Mouse (Mus musculus): ENCODE data around the gene Casz1. TPM values are rescaled to one million over a fixed set of nuclear protein-coding genes. Genes with fewer than 3 reads are reported as not detected.

Gene Casz1
- polyA plus RNA-seq, 1 experiment, result 13.5 TPM

DNA sequence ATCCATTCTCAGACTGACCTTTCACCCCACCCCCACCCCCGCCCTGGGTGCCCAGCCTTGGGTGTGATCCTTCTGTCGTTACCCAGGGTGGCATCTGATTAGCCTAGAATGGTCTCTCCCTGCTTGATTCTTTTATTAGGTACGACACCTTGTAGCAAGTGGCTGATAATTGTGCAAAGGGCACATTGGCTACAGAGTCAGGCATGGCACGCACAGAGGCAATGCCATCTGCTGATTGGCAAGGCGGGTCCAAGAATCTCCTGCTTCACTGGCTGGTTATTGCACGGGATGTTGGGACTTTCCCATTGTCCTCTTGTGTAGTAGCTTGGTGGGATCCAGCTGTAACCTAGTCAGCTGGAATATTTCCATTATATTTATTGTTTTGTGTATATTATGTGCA, 33.4 kb downstream of the Casz1 start:
- no peak overlapping the region for H3K4me3 ChIP-seq (ENCODE audit: insufficient read depth, low read depth, low read length)
- no peaks in the 10 kb centered on the region for H3K4me1 ChIP-seq (ENCODE audit: control insufficient read depth, insufficient read depth, low read length)
- WGBS, result 89% methylated on average over 6 of the region's 6 CpGs
- no peak for DNase-seq
- no peaks in the 10 kb centered on the region for H3K36me3 ChIP-seq (ENCODE audit: control insufficient read depth, insufficient read depth, low read length)
- no peaks in the 10 kb centered on the region for H3K27me3 ChIP-seq (replicated peaks; ENCODE audit: control insufficient read depth, insufficient read depth, low read length)
- no peak overlapping the region for H3K27ac ChIP-seq (ENCODE audit: insufficient read depth, low read depth, low read length)
- TF ChIP-seq POLR2A (IDR thresholded peaks at IDR 0.05; ENCODE audit: low read depth, low read length) (no peak), CTCF (conservative IDR thresholded peaks at IDR 0.05; ENCODE audit: insufficient read depth, insufficient read length, low read depth, low read length) (no peak)

DNA sequence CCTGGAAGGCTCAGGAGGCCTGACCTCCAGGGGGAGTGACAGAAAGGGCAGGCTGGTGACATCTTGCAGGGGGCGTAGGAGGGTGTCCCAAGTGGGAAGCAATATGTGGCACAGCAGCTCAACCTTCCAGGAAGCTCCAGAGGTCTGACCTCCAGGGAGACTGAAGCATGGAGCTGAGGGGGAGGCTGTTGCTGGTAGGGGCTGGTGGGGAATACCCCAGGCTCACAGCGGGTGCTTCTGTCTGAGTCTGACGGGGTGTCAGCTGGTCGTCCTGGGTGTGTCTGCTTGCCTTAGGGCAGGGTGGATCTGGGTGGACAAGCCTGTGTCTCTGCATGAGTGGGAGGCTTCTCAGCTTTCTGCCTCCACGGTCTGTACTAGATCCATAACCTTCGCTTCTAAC, 38.1 kb downstream of the Casz1 start:
- H3K27me3 ChIP-seq (replicated peaks; ENCODE audit: control insufficient read depth, insufficient read depth, low read length), result no peaks in the 10 kb centered on the region
- H3K27ac ChIP-seq (ENCODE audit: insufficient read depth, low read depth, low read length), result no peak overlapping the region
- no peak for DNase-seq
- WGBS, result 71% methylated on average over 6 of the region's 6 CpGs
- H3K36me3 ChIP-seq (ENCODE audit: control insufficient read depth, insufficient read depth, low read length), result no peaks in the 10 kb centered on the region
- no peak overlapping the region for H3K4me3 ChIP-seq (ENCODE audit: insufficient read depth, low read depth, low read length)
- TF ChIP-seq CTCF (conservative IDR thresholded peaks at IDR 0.05; ENCODE audit: insufficient read depth, insufficient read length, low read depth, low read length) (no peak), POLR2A (IDR thresholded peaks at IDR 0.05; ENCODE audit: low read depth, low read length) (no peak)
- no peaks in the 10 kb centered on the region for H3K4me1 ChIP-seq (ENCODE audit: control insufficient read depth, insufficient read depth, low read length)

DNA sequence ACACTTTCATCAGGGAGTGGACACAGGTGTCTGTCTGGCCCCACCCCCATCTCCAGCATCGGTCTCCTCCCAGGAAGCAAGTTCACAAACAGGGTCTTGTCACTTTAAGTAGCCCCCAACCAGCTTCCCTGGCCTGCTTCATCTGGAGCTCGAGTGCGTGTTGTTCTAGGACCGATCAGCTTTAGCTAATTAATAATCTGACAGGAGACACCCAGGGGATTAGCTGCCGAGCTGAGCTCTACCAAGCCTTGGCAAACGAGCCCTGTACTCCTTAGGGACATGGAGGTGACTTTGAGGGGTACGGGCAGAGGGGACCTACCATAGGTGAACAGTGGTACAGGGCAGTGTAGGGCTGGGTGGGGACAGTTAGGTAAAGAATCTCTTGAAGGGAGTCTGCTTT, 40.7 kb downstream of the Casz1 start:
- 46% methylated on average over 7 of the region's 7 CpGs for WGBS
- no peak overlapping the region for H3K27ac ChIP-seq (ENCODE audit: insufficient read depth, low read depth, low read length)
- H3K4me3 ChIP-seq (ENCODE audit: insufficient read depth, low read depth, low read length), result no peak overlapping the region
- TF ChIP-seq POLR2A (IDR thresholded peaks at IDR 0.05; ENCODE audit: low read depth, low read length) (no peak), CTCF (conservative IDR thresholded peaks at IDR 0.05; ENCODE audit: insufficient read depth, insufficient read length, low read depth, low read length) (no peak)
- H3K36me3 ChIP-seq (ENCODE audit: control insufficient read depth, insufficient read depth, low read length), result no peaks in the 10 kb centered on the region
- H3K27me3 ChIP-seq (replicated peaks; ENCODE audit: control insufficient read depth, insufficient read depth, low read length), result no peaks in the 10 kb centered on the region
- DNase-seq, result peak; percentile 25
- no peaks in the 10 kb centered on the region for H3K4me1 ChIP-seq (ENCODE audit: control insufficient read depth, insufficient read depth, low read length)

DNA sequence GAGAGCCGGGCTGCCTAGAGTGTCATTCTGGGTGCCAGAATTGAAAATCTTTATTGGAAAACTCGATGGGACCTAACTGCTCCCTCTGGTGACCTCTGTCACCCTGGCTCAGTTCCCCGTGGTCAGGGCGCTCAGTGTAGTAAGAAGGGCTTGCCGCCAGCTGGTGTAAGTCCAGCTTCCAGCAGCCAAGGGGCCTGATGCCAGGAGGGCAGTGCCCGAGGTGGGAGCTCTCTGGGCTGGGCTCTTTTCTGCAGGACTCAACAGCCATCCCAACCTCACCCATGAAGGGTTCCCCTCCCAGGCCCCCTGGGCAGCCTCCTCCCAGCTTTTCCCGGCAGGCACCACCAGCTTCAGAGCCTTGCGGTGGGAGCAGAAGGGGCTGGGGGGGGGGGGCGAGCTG, 42.0 kb downstream of the Casz1 start:
- WGBS, result 13% methylated on average over 9 of the region's 9 CpGs
- Histone ChIP-seq H3K36me3 (ENCODE audit: control insufficient read depth, insufficient read depth, low read length) (no peaks in the 10 kb centered on the region), H3K27me3 (replicated peaks; ENCODE audit: control insufficient read depth, insufficient read depth, low read length) (no peaks in the 10 kb centered on the region), H3K4me1 (ENCODE audit: control insufficient read depth, insufficient read depth, low read length) (no peaks in the 10 kb centered on the region), H3K27ac (ENCODE audit: insufficient read depth, low read depth, low read length) (no peak overlapping the region), H3K4me3 (ENCODE audit: insufficient read depth, low read depth, low read length) (no peak overlapping the region)
- peak; percentile 92 for DNase-seq
- no peak for TF ChIP-seq POLR2A (IDR thresholded peaks at IDR 0.05; ENCODE audit: low read depth, low read length)
- TF ChIP-seq CTCF (conservative IDR thresholded peaks at IDR 0.05; ENCODE audit: insufficient read depth, insufficient read length, low read depth, low read length), result 0 out of 2 replicates have a peak, but pooled peaks have one; percentile 22

DNA sequence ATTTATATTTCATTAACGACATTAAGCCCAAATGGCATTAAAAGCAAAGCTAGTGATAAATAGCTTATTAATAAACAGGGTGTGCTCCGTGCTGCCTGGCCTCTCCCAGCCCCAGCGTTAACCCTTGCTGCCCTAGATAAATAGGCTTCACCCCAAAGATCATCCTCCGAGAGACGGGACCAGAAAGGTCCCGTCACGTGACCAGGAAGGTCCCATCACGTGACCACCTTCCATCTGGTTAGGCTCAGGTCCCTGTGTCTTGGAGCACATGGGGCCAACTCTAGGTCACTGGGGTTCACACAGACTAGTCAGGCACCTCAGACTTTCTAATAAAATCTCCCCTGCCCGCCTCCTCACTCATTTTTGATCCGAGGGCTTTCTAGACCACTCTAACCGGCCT, 42.5 kb downstream of the Casz1 start:
- H3K27me3 ChIP-seq (replicated peaks; ENCODE audit: control insufficient read depth, insufficient read depth, low read length), result no peaks in the 10 kb centered on the region
- no peak overlapping the region for H3K4me3 ChIP-seq (ENCODE audit: insufficient read depth, low read depth, low read length)
- H3K27ac ChIP-seq (ENCODE audit: insufficient read depth, low read depth, low read length), result no peak overlapping the region
- no peaks in the 10 kb centered on the region for H3K4me1 ChIP-seq (ENCODE audit: control insufficient read depth, insufficient read depth, low read length)
- TF ChIP-seq POLR2A (IDR thresholded peaks at IDR 0.05; ENCODE audit: low read depth, low read length) (no peak), CTCF (conservative IDR thresholded peaks at IDR 0.05; ENCODE audit: insufficient read depth, insufficient read length, low read depth, low read length) (no peak)
- H3K36me3 ChIP-seq (ENCODE audit: control insufficient read depth, insufficient read depth, low read length), result no peaks in the 10 kb centered on the region
- 61% methylated on average over 11 of the region's 11 CpGs for WGBS
- no peak for DNase-seq

DNA sequence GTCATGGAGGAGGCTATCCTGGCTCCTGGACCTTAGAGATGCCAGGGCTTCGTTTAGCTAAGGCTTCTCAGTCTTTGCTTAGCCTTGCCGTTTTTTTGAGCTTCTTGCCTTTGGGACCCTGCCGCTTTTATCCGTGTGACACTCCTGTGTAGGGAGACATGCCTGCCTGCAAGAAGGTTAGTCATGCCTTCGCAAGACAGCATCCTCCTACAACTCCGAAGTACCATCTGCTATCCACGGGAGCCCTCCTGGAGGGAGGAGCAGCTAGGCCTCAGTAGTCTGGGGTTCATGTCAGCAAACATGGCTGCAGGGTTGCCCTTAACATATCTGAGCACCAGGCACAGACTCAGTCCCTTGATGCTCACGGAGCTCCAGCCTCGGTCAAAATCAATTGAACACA, 43.4 kb downstream of the Casz1 start:
- DNase-seq, result no peak
- Histone ChIP-seq H3K27ac (ENCODE audit: insufficient read depth, low read depth, low read length) (no peak overlapping the region), H3K36me3 (ENCODE audit: control insufficient read depth, insufficient read depth, low read length) (no peaks in the 10 kb centered on the region), H3K4me3 (ENCODE audit: insufficient read depth, low read depth, low read length) (no peak overlapping the region), H3K27me3 (replicated peaks; ENCODE audit: control insufficient read depth, insufficient read depth, low read length) (no peaks in the 10 kb centered on the region), H3K4me1 (ENCODE audit: control insufficient read depth, insufficient read depth, low read length) (no peaks in the 10 kb centered on the region)
- no peak for TF ChIP-seq CTCF (conservative IDR thresholded peaks at IDR 0.05; ENCODE audit: insufficient read depth, insufficient read length, low read depth, low read length)
- no peak for TF ChIP-seq POLR2A (IDR thresholded peaks at IDR 0.05; ENCODE audit: low read depth, low read length)
- WGBS, result 94% methylated on average over 9 of the region's 9 CpGs

DNA sequence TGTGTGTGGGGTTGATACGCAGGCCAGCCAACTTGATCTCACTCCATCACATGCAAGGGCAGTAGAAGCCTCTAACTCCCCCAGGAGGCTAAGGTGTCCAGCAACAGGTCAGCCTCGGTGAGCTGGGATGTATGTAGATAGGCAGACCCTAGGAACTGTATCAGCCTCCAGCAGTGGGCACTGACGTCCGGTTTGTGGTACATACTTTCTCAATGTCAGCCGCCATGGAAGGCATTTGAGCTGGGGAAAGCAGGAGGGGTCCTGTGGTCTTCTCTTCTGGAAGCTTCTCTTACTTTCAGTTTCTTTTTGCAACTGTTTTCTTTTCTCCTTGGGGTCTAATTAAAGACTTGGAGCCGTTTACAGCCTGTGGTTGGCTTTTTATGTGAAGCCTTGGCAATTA, 45.2 kb downstream of the Casz1 start:
- H3K4me1 ChIP-seq (ENCODE audit: control insufficient read depth, insufficient read depth, low read length), result no peaks in the 10 kb centered on the region
- no peak overlapping the region for H3K27ac ChIP-seq (ENCODE audit: insufficient read depth, low read depth, low read length)
- TF ChIP-seq POLR2A (IDR thresholded peaks at IDR 0.05; ENCODE audit: low read depth, low read length) (no peak), CTCF (conservative IDR thresholded peaks at IDR 0.05; ENCODE audit: insufficient read depth, insufficient read length, low read depth, low read length) (no peak)
- no peak overlapping the region for H3K4me3 ChIP-seq (ENCODE audit: insufficient read depth, low read depth, low read length)
- H3K27me3 ChIP-seq (replicated peaks; ENCODE audit: control insufficient read depth, insufficient read depth, low read length), result no peaks in the 10 kb centered on the region
- 78% methylated on average over 6 of the region's 6 CpGs for WGBS
- H3K36me3 ChIP-seq (ENCODE audit: control insufficient read depth, insufficient read depth, low read length), result no peaks in the 10 kb centered on the region
- DNase-seq, result no peak

DNA sequence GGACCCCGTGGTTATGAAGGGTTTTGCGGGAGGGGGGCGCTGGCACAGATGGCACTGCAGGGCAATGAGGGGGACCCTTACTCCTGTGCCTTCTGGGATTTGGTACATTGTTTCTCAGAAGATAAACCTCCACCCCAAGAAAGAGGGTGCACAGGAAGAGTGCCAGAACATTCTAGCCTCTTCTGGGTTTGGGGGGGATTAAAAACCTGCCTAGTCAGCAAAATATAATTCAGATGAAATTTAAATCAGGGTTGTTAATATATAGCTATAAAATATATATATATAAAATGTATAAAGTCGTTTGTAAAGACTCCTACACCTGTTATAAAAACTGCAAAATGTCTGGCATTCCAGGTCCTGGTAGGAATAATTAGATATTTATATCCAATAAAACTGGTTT, 48.8 kb downstream of the Casz1 start:
- Histone ChIP-seq H3K4me1 (ENCODE audit: control insufficient read depth, insufficient read depth, low read length) (peaks cover 7% of the 10 kb centered on the region; the same call in 1 of the 2 replicates), H3K27me3 (replicated peaks; ENCODE audit: control insufficient read depth, insufficient read depth, low read length) (no peaks in the 10 kb centered on the region), H3K27ac (ENCODE audit: insufficient read depth, low read depth, low read length) (no peak overlapping the region), H3K4me3 (ENCODE audit: insufficient read depth, low read depth, low read length) (no peak overlapping the region), H3K36me3 (ENCODE audit: control insufficient read depth, insufficient read depth, low read length) (no peaks in the 10 kb centered on the region)
- no peak for DNase-seq
- WGBS, result 77% methylated on average over 4 of the region's 4 CpGs
- TF ChIP-seq CTCF (conservative IDR thresholded peaks at IDR 0.05; ENCODE audit: insufficient read depth, insufficient read length, low read depth, low read length), result no peak
- no peak for TF ChIP-seq POLR2A (IDR thresholded peaks at IDR 0.05; ENCODE audit: low read depth, low read length)
